Mouse (Mus musculus) heart, embryonic 14.5 days (tissue): ENCODE measurements around the gene Ak6. TPM values are rescaled to one million over a fixed set of nuclear protein-coding genes. Genes with fewer than 3 reads are reported as not detected.

ENCODE experiments used
- ATAC-seq: fragments of 200-750 bp; cut with Nextera tagmentation; 2 replicates; pipeline ENCODE4 v1.8.0; 2017; ENCODE audit warnings: low read depth, moderate TSS enrichment; ENCODE audit not compliant: insufficient number of reproducible peaks, insufficient read depth, low FRiP score
- H3K27ac ChIP-seq, 2 experiments: fragments of 200-500 bp in 1 of 2; fragments of 300-500 bp in 1 of 2; sonication (generic) in 1 of 2; replicated peaks in 1 of 2; 2 replicates each; pipeline ENCODE4 v1.5.1; 2012 to 2014; ENCODE audit warnings: low read depth in 2 of 2, low read length in 2 of 2, control low read depth in 1 of 2, mild to moderate bottlenecking in 1 of 2, mixed read lengths in 1 of 2; ENCODE audit not compliant: control insufficient read depth in 1 of 2, insufficient read depth in 1 of 2
- H3K27me3 ChIP-seq: fragments of 300-500 bp; sonication (generic); 2 replicates; pipeline ENCODE4 v1.6.1; 2014; ENCODE audit warnings: mild to moderate bottlenecking, low read length, control low read depth; ENCODE audit not compliant: control insufficient read depth, insufficient read depth
- H3K36me3 ChIP-seq: fragments of 300-500 bp; sonication (generic); 2 replicates; pipeline ENCODE4 v1.6.1; 2014; ENCODE audit warnings: mild to moderate bottlenecking, control low read depth, low read length, mixed read lengths; ENCODE audit not compliant: control insufficient read depth, insufficient read depth
- H3K4me1 ChIP-seq, 2 experiments: fragments of 200-500 bp in 1 of 2; fragments of 300-500 bp in 1 of 2; sonication (generic) in 1 of 2; 2 replicates each; pipeline ENCODE4 v1.6.1; 2012 to 2014; ENCODE audit warnings: low read length in 2 of 2, control low read depth in 1 of 2, mixed read lengths in 1 of 2; ENCODE audit not compliant: control insufficient read depth in 2 of 2, insufficient read depth in 2 of 2
- H3K4me2 ChIP-seq: fragments of 300-500 bp; sonication (generic); 2 replicates; pipeline ENCODE4 v1.6.1; 2014; ENCODE audit warnings: mild to moderate bottlenecking, low read length
- H3K4me3 ChIP-seq, 2 experiments: fragments of 200-500 bp in 1 of 2; fragments of 300-500 bp in 1 of 2; sonication (generic) in 1 of 2; 2 replicates each; pipeline ENCODE4 v1.5.1; 2012 to 2014; ENCODE audit warnings: low read length in 2 of 2, mild to moderate bottlenecking in 2 of 2, control low read depth in 1 of 2, low read depth in 1 of 2, moderate library complexity in 1 of 2; ENCODE audit not compliant: control insufficient read depth in 1 of 2, insufficient read depth in 1 of 2
- H3K9ac ChIP-seq: fragments of 300-500 bp; sonication (generic); 2 replicates; pipeline ENCODE4 v1.6.1; 2014; ENCODE audit warnings: mild to moderate bottlenecking, low read length
- H3K9me3 ChIP-seq: fragments of 300-500 bp; sonication (generic); 2 replicates; pipeline ENCODE4 v1.6.1; 2016; ENCODE audit warnings: low read length, control low read depth; ENCODE audit not compliant: control insufficient read depth
- WGBS: fragments of 180-500 bp; shearing (Covaris S2); extraction: QIAGEN DNeasy Blood & Tissue Kit; methylation state at CpG from one replicate; pipeline ENCODE4 v1.1.7; 2014; 5-methylcytosine and 5-hydroxymethylcytosine counted together
- polyA plus RNA-seq: library from polyadenylated mRNA; unstranded; fragments of >200 nt; fragmentation: Nextera tagmentation; extraction: Ambion mirVana; gene quantifications from 2 replicates; pipeline ENCODE4 v1.2.1, GENCODE M21; 2014

The Ak6 gene
- polyA plus RNA-seq, 1 experiment from 2014 or later, result 262 TPM

GRCm38 (mm10) chr13:100698866-100699265 is 48.1 kb downstream of the Ak6 start:
- Histone ChIP-seq H3K27ac (no peak overlapping the region), H3K36me3 (peaks cover 86% of the 10 kb centered on the region), H3K4me3 (no peak overlapping the region), H3K4me2 (no peak overlapping the region), H3K27me3 (no peaks in the 10 kb centered on the region), H3K9me3 (no peaks in the 10 kb centered on the region), H3K9ac (no peak overlapping the region), H3K4me1 (no peaks in the 10 kb centered on the region)
- 91% methylated on average over 10 of the region's 10 CpGs for WGBS
- no peak for ATAC-seq

GRCm38 (mm10) chr13:100703468-100703867 is 52.7 kb downstream of the Ak6 start:
- H3K27me3 ChIP-seq, result no peaks in the 10 kb centered on the region
- no peak for ATAC-seq
- no peak overlapping the region for H3K4me2 ChIP-seq
- H3K9ac ChIP-seq, result no peak overlapping the region
- no peak overlapping the region for H3K4me3 ChIP-seq
- H3K4me1 ChIP-seq, result no peaks in the 10 kb centered on the region
- no peaks in the 10 kb centered on the region for H3K9me3 ChIP-seq
- H3K27ac ChIP-seq, result no peak overlapping the region
- WGBS, result 96% methylated on average over 2 of the region's 2 CpGs
- peaks cover 96% of the 10 kb centered on the region for H3K36me3 ChIP-seq

- H3K9ac ChIP-seq, result no peak overlapping the region
- no peak for ATAC-seq
- no peak overlapping the region for H3K4me3 ChIP-seq
- no peaks in the 10 kb centered on the region for H3K9me3 ChIP-seq
- H3K27ac ChIP-seq, result no peak overlapping the region
- peaks cover 96% of the 10 kb centered on the region for H3K36me3 ChIP-seq
- no peak overlapping the region for H3K4me2 ChIP-seq
- H3K4me1 ChIP-seq, result no peaks in the 10 kb centered on the region
- H3K27me3 ChIP-seq, result no peaks in the 10 kb centered on the region
- WGBS, result 95% methylated on average over 7 of the region's 7 CpGs
Observed at GRCm38 (mm10) chr13:100706206-100706605, 55.4 kb downstream of the Ak6 start.

- H3K27ac ChIP-seq, result no peak overlapping the region
- no peak overlapping the region for H3K9ac ChIP-seq
- no peak for ATAC-seq
- H3K27me3 ChIP-seq, result no peaks in the 10 kb centered on the region
- no peak overlapping the region for H3K4me2 ChIP-seq
- 85% methylated on average over 6 of the region's 6 CpGs for WGBS
- no peaks in the 10 kb centered on the region for H3K4me1 ChIP-seq
- peaks cover 87% of the 10 kb centered on the region for H3K36me3 ChIP-seq
- no peak overlapping the region for H3K4me3 ChIP-seq
- no peaks in the 10 kb centered on the region for H3K9me3 ChIP-seq
Observed at GRCm38 (mm10) chr13:100715467-100715866, 64.7 kb downstream of the Ak6 start.

Other genes starting within 250 kb of the Ak6 start
- gene Naip1, start 198.1 kb upstream of the Ak6 start, polyA plus RNA-seq, result not detected in 2 replicates
- gene Gtf2h2, start 158.4 kb upstream of the Ak6 start, polyA plus RNA-seq, result 51.4 and 55.4 TPM in 2 replicates
- 2.0 and 2.1 TPM in 2 replicates for gene Ocln, start 98.3 kb upstream of the Ak6 start, polyA plus RNA-seq
- gene Marveld2, start 34.0 kb upstream of the Ak6 start, polyA plus RNA-seq, result 3.1 and 3.6 TPM in 2 replicates
- 25.1 and 26.3 TPM in 2 replicates for gene Rad17, start 72 bp downstream of the Ak6 start, polyA plus RNA-seq
- gene Taf9, start 600 bp downstream of the Ak6 start, polyA plus RNA-seq, result 6.2 and 8.5 TPM in 2 replicates
- gene Ccdc125, start 18.7 kb downstream of the Ak6 start, polyA plus RNA-seq, result 3.5 and 3.8 TPM in 2 replicates
- 69.2 and 70.2 TPM in 2 replicates for gene Cdk7, start 80.0 kb downstream of the Ak6 start, polyA plus RNA-seq
- gene Mrps36, start 93.7 kb downstream of the Ak6 start, polyA plus RNA-seq, result 288 and 291 TPM in 2 replicates
- gene Cenph, start 124.9 kb downstream of the Ak6 start, polyA plus RNA-seq, result 18.0 and 18.1 TPM in 2 replicates
- gene Ccnb1, start 135.6 kb downstream of the Ak6 start, polyA plus RNA-seq, result 188 and 214 TPM in 2 replicates
- 38.5 and 41.9 TPM in 2 replicates for gene Slc30a5, start 182.4 kb downstream of the Ak6 start, polyA plus RNA-seq